Mouse (Mus musculus): ENCODE measurements around the gene Myl4. TPM values are rescaled to one million over a fixed set of nuclear protein-coding genes. Genes with fewer than 3 reads are reported as not detected.

Myl4 gene
- polyA plus RNA-seq (2017; shearing (Covaris generic)) = 10 to 100 TPM in 1 of 2 experiments, 1 to 10 TPM in 1; 7.0 to 19.6 TPM

GRCm38 (mm10) chr11:104550406-104550974 lies at the start of gene Myl4, which contains the start of gene Cdc27:
Gene Myl4, plus strand, starts transcription at chr11:104550663.
Gene Cdc27, minus strand, starts transcription at chr11:104550620.

GRCm38 (mm10) chr11:104607491-104608245 lies 57.2 kb downstream of the Myl4 start, which contains the start of gene Itgb3:
Gene Itgb3, plus strand, starts transcription at chr11:104608000.

Other genes with a start within 250 kb of the Myl4 start
- 10 to 100 TPM; 57.7 to 74.7 TPM for gene Kansl1, start 81.8 kb upstream of the Myl4 start, polyA plus RNA-seq (2017; shearing (Covaris generic))
- 10 to 100 TPM; 30.9 to 36.2 TPM for gene Cdc27, start within 50 bp of the Myl4 start, polyA plus RNA-seq (2017; shearing (Covaris generic))
- 10 to 100 TPM; 16.0 to 32.9 TPM for gene Itgb3, start 57.3 kb downstream of the Myl4 start, polyA plus RNA-seq (2017; shearing (Covaris generic))
- under 1 TPM; 0.05 to 0.31 TPM for gene Gm11639, start 135.0 kb downstream of the Myl4 start, polyA plus RNA-seq (2017; shearing (Covaris generic))